Mouse (Mus musculus): ENCODE results near the gene Asb7.

The Asb7 gene

DNA sequence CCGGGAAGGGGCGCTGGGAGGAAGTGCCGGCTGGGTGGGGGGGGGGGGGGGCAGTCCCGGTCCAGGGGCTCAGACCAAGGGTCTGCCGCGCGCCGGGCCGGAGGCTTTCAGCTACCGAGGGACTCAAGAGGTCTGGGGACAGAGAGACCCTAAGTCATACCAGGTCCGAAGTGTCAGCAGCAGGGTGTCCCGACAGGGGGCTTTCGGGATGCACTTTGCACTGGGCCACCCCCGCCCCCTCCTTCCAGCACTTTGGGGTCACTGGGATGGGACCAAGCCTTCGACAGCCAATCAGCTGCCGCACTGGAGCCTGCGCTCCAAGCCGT, at the start of gene Asb7:
TSS of gene Asb7 (minus strand) at position 303 of the 326 bp plus-strand sequence.
- no peak for DNase-seq (ENCODE audit: low read depth, low spot score)

DNA sequence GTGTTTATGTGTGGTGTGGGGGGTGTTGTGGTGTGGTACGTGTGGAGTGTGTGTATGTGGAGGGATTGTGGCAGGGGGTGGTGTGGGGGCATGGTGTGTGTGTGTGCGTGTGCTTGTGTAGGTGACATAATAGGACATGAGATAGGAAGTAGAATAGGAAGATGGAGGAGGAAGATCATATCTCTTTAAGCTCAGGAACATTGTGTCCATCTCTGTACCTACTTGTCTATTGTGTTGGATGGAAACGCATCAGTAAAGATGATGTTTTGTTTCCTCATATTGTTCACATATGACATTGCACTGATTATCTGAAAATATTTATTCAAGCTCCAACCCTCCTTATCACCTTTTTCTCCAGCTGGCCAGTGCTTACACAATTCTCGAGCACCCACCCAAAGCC, 48.0 kb upstream of the Asb7 start:
- no peak for DNase-seq (ENCODE audit: low read depth, low spot score)

DNA sequence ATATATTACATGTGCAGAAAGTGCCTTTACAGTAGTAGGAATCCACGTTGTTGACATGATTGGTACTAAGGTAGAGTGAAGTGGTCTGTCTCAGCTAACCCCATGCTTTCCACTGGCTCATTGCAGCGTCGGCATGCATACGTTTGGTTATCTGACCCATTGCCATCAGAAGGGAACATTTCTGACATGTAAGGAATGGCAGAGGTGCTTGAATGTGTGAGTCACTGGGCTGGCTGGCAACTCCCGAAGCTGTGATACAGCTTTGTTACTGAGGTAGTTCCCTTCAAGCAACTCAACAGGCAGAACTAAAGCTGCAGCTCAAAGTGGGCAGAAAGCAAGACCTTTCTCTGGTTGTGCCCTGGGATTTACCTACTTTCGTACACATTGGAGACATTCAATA, 45.6 kb upstream of the Asb7 start:
- no peak for DNase-seq (ENCODE audit: low read depth, low spot score)

DNA sequence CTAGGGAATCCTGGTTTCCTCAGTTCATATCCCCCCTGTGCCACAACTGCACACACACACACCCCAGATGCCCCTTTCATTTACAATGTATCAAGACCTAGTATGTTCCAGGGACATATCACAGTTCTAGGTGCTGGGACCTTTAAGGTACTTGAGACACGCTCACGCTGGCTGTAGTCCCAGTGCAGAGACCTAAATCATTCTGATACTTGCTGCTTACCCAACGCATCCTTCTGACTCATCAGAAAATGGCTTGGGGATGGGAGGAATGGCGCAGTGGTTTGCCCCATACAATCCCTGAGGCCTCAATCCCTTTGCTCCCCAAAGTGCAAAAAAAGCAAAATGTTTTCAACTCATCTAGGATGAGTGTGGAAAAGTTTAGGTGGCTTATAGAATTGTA, 45.1 kb upstream of the Asb7 start:
- DNase-seq (ENCODE audit: low read depth, low spot score): no peak

DNA sequence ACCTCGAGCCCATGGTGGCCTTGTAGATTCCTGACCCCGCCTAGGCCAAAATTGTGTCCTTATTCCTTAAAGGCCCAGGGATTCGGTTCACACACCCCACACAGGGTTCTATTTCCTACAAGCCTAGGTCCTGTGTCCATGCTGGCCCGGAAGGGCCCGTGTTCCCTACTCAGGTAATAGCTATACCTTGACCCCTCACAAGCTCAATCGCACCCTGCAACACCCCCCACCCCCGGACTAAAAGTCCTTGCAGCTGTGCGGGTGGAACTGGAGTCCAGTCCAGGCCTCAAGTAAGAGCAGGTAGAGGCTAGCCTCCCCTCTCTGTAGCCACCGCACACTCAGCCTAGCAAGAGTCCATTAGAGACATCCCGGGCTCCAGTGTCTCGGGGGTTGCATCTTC, 44.5 kb upstream of the Asb7 start:
- DNase-seq (ENCODE audit: low read depth, low spot score): no peak

DNA sequence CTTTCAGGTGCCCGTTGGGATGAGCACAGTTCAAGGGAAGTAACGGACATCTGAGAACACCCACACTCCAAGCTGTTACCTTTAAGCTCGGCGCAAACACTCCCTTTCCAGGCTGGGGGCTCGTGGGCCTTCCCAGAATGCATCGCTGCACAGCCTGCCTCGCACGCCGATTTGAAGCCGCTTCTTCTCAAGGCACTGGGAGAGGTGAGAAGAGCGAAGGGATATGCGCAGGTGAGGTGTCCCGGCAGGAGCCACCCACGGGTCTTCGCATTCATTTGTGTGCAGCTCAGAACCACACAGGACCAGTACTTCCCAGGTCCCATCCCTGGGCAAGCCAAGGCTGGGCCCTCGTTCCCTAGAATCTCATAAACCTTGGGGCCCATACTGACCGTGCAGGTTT, 44.0 kb upstream of the Asb7 start:
- DNase-seq (ENCODE audit: low read depth, low spot score): no peak

DNA sequence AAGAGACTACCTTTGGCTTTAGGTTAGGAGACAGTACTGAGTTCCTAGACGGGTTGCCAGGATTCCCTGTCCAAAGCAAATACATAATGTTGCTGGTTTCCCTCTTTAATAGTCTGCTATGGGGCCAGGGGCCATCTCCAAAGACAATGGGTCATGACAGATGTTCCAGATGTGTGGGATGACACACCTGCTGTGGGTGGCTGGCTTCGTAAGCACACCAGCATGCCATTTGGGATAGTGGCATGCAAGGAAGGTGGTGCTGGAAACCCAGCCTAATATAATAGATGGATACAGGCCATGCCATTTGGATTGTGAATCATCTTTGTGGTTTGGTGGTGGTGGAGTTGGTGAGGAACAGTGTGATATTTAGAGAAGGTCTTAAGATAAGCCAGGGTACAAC, 39.8 kb upstream of the Asb7 start:
- DNase-seq (ENCODE audit: low read depth, low spot score): no peak

DNA sequence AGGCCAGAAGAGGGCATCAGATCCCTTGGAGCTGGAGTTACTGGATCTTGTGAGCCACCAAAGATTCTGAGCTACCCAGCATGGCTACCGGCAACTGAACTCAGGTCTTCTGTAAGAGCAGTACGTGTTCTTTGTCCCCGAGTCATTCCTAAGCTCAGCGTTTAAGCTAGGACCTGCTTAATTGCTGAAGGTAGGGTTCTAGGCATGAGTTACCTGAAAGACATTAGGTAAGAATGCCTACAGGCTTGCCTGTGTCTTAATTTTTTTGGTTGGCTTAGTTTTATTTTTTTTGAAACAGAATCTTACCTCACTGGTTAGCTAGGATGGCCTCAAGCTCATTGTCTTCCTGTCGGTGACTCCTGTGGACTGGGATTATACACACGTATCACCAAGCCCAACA, 38.7 kb upstream of the Asb7 start:
- DNase-seq (ENCODE audit: low read depth, low spot score): no peak

DNA sequence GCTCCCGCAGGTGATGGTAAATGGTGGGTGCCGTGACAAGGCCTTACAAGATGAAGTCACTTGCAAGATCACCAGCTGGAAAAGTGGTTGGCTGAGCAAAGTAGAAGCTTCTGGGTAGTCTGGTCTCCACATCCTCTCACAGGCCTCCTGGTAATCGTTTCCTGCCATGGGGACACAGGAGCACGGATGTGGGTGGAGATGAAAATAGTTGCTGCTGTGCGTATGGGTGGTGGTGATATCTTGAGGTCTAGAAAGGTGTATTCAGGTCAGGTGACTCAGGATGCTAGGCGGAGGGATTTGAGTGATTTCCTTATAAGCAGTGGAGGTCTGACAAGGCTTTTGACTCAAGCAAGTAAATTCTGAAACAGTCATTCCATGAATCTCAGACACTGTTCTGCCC, 35.6 kb upstream of the Asb7 start:
- no peak for DNase-seq (ENCODE audit: low read depth, low spot score)

DNA sequence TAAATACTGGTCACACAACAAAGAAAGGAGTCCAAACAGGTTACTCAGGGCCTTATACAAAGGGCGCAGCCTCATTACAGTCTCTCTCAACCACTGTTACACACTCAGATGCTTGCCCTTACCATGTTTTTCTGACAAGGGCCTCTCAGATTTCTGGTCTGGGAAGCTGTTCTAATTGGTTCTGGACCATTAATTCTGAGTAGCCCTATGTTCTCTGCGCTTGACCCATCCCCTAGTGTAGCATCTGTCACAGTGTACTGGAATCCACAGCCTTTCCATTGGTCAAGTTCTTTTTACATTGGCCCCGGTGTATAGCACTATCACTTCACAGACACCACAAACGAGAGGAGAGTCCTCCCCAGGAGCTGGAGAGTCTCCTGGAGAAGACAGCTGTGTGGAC, 35.1 kb upstream of the Asb7 start:
- DNase-seq (ENCODE audit: low read depth, low spot score): no peak

DNA sequence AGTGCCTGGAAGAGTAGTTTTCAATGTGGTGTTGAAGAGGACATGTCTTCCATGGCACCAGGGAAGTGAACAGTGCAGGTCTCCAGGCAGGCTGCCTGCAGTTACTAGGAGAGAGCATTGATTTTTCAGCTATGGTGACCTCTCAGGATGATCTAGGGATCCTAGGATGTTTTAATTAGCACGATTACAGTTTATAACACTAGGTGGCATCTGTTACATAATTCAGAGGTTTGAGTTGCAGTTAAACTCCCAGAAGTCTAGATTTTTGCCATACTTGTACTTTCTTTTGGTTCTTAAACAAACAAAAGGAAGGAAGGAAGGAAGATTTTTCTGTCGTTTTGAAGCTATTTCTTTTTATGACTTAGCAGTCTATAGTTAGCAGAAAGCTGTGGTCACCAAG, 21.8 kb upstream of the Asb7 start:
- DNase-seq (ENCODE audit: low read depth, low spot score): no peak

DNA sequence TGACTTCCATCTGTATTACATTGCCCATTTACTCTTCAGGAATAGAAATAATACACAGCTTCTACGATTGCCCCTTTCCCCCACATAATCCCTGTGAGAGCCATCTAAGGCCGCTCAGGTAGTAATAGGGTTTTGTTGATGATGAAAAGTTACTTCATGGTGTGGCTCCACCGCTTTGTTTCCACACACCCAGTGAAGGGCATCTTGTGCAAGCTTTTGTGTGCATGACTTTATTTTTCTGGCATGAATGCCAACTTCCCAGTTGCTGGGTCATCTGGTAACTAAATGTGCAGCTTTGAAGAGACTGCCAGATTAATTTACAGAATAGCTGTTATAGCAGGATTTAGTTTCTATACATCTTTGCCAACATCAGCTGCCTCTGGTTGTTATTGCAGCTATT, 15.2 kb upstream of the Asb7 start:
- no peak for DNase-seq (ENCODE audit: low read depth, low spot score)

DNA sequence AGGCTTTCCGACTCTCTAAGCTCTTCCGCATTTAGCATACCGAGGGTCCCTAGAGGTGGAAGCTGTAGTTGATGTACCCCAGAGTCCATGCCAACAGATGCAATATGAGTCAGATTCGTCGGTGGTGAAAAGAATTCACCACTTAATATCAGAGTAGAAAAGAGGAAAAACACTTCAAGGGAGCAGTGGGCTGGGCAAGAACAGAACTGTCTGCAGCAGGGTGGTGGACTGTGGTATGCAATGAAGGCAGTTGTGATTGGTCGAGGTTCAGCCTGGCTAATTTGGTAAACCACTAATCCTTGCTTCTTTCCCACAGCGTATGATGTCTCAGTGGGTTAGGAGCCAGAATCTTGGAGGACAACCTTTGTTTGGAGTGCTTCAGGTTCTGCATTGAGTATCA, 13.3 kb upstream of the Asb7 start:
- no peak for DNase-seq (ENCODE audit: low read depth, low spot score)

DNA sequence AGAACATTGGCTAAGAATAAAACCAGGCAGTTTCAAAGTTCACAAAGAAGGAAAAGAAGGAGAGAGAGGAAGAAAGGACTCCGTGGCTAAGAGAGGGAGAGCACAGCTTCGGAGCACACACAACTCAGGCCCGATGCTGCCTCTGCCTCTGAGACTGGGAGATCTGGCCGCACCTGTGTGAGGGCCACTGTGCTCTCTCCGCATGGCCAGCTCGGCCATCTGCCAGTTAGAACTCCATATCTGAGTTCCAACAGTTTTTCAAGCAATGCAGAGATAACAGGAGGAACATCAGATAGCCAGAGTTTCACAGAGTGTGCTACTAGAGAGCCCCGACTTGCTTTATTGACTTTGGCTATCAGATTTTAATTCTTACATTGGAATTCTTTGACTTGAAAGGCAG, 5.1 kb upstream of the Asb7 start:
- DNase-seq (ENCODE audit: low read depth, low spot score): no peak

DNA sequence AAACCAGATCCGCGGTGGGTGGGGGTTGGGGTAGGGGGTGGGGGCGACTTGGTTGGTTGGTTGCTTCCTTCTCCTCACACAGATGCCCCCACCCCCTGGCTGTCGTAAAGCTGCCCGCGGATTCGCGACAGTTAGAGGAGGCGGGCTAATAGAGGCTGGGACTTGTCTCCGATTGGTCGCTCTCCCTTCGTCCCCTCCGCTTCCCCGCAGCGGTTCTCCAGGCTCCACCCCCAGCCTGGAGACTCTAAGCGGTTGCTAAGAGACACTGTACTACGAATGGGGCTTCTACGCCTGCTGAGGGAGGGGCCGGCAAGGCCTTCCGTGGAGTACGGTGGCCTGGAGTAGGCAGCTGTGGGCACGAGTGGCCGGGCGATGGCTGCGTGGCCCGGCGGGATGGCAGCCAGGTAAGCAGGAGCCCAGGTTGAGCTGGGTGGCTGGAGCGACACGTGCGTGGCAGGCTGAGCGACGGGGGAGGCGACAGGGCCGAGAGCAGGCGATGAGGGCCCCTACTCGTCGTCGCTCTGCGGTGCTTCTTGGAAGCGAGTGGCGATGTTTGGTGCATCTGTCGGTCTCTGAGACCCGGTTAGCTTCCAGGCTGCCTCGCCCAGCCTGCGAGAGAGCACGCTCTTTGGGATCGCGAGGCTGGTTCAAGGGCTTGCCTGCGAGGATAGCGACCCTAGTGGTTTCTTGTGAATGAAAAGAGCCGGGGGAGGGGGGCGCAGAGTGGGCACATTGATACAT, 394 bp upstream of the Asb7 start, which contains the start of gene Lins1:
TSS of gene Lins1 (plus strand) at position 270 of the 741 bp plus-strand sequence.
- DNase-seq (ENCODE audit: low read depth, low spot score): peak; percentile 86

DNA sequence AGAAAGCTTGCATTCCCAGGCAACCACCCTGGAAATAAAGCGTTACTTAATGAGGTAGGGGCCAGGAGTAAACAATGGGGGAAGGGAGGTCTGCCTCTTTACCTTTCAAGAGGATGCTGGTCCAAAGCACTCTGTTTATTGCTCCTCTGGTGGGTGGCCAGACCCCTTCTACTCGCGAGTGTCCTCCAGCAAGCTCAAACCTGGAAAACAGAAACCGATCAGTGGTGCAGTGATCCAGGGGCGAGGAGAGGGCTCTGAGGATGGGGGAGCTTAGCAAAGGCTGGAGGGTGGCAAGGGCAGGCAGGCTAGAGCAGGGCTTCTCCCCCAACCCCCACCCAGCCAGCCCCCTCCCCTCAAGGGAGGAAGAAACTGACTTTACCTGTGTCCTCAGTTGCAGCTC, 675 bp downstream of the Asb7 start:
- DNase-seq (ENCODE audit: low read depth, low spot score): no peak

DNA sequence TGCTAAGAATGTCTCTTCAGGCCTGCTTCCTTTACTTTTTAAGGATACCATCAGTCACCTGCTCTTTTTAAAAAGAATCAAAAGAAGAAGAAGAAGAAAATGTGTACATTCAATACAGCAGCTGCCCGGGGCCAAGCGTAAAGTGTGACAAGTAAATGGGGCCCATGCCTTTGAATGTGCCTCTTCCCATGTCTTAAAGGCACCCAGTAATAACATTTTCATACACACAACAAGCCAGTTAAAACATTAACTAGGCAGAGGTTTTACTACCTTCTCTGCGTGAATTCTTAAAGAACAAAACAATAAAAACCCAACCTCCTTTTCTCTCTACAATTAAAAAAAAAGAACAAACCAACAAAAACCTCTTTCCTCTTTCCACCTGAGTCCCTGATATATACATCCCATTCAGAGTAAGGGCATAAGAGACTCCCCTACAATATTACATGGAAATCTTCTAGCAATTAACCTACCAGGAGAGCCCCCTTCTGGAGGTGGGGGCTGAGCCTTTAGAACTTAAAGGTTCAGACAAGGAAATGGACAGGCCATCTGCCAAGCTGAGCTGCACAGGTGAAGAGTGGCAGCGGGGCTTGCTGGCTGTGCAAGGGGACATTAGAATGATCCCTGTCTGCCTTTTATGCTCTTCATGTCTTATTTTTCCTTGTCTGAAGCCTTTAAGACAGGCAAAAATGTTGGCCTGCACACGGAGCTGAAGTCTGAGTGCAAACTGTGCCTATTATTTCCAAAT, 7.1 kb downstream of the Asb7 start:
- DNase-seq (ENCODE audit: low read depth, low spot score): no peak

DNA sequence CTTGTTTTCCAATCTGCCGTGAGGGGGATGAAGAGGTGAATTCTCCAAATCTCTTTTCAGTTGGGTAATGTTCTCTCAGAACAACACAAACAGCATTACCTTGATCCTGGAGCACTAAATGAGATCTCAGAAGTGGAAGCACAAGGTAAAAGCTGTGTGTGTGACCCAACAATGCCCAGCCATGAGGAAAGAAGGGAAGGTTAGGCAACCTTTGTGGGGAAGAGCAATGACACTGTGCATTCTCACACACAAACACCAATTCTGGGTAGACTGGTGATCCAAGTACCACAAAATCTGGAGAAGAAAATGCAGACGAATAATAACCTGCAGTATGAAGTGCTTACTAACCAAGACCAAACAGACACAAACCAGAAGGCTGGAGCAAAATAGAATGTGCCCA, 13.6 kb downstream of the Asb7 start:
- no peak for DNase-seq (ENCODE audit: low read depth, low spot score)

DNA sequence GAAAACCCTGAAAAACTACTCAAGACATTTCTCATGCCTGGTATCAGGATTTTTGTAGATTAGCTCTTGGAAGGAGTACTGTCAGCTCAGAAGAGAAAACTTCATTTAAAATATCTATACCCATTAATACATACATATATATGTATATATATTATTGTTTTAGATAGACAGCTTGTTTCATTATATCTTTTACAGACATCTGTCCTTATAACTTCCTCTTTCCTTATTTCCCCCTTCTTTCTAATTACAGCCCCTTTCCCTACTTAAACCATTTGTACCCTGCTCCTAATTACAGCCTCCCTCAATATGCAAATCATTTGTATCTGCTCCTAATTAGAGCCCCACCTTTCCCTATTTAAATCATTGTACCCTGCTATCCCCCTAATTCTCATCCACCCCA, 22.3 kb downstream of the Asb7 start:
- no peak for DNase-seq (ENCODE audit: low read depth, low spot score)

DNA sequence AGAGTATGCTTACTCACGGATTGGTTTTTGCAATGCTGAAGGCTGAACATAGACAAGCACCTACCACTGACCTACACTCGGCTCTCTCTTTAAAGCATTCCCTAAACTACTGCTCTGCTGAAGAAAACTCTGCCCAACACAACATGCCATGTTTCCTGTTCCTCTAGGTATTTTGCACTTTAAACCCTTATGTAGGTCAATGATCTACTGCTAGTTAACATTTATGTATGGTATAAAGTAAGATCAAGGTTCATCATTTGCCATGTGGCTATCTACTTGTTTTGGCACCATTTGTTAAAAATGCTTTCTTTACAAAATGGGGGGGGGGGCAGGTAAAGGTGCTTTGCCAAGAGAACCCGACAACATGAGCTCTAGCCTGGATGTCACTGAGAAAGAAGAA, 25.8 kb downstream of the Asb7 start:
- DNase-seq (ENCODE audit: low read depth, low spot score): no peak

DNA sequence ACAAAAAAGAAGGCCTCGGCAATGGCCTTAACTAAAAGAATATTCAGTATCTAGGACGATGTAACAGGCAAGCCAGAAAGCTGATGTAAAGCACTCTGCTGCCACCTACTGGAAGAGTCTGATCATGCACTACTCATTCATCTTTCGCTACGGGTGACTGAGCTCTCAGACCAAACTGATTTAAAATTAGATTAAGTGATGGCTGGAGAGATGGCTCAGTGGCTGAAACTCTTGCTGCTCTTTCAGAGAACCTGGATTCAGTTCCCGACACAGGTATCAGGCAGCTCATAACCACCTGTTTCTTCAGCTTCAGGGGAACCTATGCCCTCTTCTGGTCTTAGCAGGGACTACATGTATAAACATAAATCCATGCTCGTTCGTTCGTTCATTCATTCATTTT, 27.8 kb downstream of the Asb7 start:
- DNase-seq (ENCODE audit: low read depth, low spot score): peak; percentile 62

DNA sequence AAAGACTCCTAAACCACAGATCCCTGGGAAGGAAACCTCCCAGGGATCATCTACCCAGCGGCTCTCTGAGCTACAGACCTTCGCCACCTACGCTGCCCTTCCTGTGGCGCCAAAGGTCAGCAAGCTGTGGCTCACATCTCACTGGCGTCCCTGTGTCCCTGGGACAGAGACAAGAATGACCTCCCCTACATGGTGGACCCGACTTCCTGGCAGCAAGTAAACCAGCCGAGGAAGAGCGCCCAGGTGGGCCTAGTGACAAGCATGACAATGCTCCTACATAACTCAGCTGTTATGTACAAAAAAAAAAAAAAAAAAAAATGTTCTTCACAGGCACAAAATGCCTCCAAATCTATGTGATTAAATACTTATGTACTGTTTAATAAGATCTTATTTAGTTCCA, 28.4 kb downstream of the Asb7 start:
- DNase-seq (ENCODE audit: low read depth, low spot score): no peak

DNA sequence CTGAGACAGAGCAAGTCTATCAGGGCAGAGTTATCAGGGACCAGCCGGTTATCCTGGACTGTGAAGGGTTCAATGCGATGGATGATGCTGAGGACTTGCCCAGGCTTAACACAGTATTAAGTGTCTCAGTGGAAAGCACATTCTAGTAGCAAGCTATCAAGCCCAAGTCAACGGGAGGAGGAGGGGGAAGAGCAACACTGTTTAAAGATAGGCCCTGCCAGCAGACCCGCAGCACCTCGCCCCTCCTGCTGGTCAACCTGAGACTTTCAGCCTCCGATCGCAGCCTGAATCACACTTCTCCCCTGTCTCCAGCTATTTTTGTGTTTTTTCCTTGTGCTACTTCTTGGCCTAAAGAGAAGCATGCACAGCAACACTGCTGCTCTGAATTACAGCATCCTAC, 29.1 kb downstream of the Asb7 start:
- no peak for DNase-seq (ENCODE audit: low read depth, low spot score)

DNA sequence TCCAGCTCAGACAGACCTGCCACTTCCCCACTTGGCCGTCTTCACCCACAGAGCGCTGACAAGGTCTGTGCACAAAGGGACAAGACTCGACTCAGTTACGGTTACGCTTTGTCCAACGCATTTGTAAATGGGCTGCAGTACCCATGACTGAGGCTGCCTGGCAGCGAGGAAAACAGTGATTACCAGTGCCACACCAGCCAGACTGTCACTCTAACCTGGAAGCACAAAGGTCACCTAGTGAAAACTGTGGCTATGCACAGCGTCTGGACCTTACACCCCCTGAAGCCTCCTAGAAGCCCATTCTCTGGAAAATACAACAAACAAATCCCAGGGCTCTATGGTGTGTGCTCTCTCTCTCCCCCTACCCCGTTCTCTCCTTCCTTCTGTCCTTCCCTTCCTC, 33.9 kb downstream of the Asb7 start:
- no peak for DNase-seq (ENCODE audit: low read depth, low spot score)

All from c-Kit-negative CD71-positive TER-119-positive erythroid progenitor cells, embryonic 14.5 days (primary cell).